Mouse (Mus musculus): ENCODE measurements around the gene Upk3a.

The Upk3a gene

GRCm38 (mm10) chr15:85049758-85050157, 32.8 kb downstream of the Upk3a start:
- DNase-seq (ENCODE audit: low spot score): no peak

GRCm38 (mm10) chr15:85054098-85054497, 37.2 kb downstream of the Upk3a start:
- no peak for DNase-seq (ENCODE audit: low spot score)

GRCm38 (mm10) chr15:85055186-85055585, 38.2 kb downstream of the Upk3a start:
- no peak for DNase-seq (ENCODE audit: low spot score)

DNA sequence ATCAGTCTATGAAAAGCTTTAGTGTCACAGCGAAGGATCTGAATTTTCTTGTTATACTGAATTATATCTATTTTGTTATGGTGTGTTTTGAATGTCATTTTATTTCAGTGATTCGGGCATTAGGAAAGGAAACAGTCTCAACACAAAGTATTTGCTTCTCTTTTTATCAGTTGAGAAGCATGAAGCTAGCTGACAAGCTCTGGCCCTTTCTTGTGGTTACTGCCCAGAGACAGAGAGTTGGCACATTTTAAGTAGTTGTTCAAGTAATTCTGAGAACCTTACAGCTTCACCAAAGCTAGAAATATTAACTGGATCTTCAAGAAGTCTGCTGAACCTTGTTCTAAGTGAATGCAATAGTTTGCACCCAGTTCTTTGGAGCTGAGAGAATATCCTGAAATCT, 46.5 kb downstream of the Upk3a start:
- DNase-seq (ENCODE audit: low spot score): no peak

GRCm38 (mm10) chr15:85070561-85070960, 53.6 kb downstream of the Upk3a start:
- peak; percentile 67 for DNase-seq (ENCODE audit: low spot score)
